19 mouse cellular contexts compared by ENCODE assay signal in the genomic region with DNA sequence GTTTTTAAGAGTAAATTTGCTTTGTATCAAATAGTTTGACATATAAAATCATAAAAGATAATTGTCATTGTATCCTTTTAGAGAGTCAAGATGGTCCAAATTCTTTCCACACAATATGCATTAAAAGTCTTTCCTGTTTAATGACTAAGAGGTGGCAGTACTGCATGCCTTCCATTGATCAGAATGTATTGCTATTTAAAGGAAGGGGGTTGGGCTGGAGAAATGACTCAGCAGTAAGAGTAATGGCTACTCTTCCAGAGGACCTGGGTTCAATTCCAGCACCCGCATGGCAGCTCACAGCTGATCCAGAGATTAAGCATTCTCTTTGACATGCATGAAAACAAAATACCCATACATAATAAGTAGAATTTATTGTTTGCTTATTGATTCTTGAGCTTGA.
"Had no signal": no experiment of that assay in that cellular context is flagged by ENCODE, and none has a peak within 500 bp of the region (broad histone marks: within the 10 kb centered on the region; RNA-seq: fewer than 3 reads in every experiment).

No protein-coding gene starts in this region.

- H3K4me3 ChIP-seq: lung, embryonic 15.5 days; midbrain, embryonic 10.5 days; midbrain, embryonic 13.5 days; midbrain, embryonic 15.5 days; myocyte; neural tube, embryonic 13.5 days; neural tube, embryonic 15.5 days had no signal

- H3K4me2 ChIP-seq: lung, embryonic 15.5 days; midbrain, embryonic 13.5 days; midbrain, embryonic 15.5 days; neural tube, embryonic 13.5 days; neural tube, embryonic 15.5 days had no signal

- H3K36me3 ChIP-seq: midbrain, embryonic 15.5 days had no signal

- H3K4me1 ChIP-seq: lung, embryonic 15.5 days; midbrain, embryonic 10.5 days; midbrain, embryonic 13.5 days; midbrain, embryonic 15.5 days; neural tube, embryonic 13.5 days; neural tube, embryonic 15.5 days had no signal

- H3K27me3 ChIP-seq: lung, embryonic 15.5 days; midbrain, embryonic 13.5 days; midbrain, embryonic 15.5 days; neural tube, embryonic 13.5 days; neural tube, embryonic 15.5 days had no signal

- H3K27ac ChIP-seq: liver, embryonic 14.5 days; lung, embryonic 15.5 days; midbrain, embryonic 10.5 days; midbrain, embryonic 13.5 days; midbrain, embryonic 15.5 days; neural tube, embryonic 13.5 days; neural tube, embryonic 15.5 days had no signal

- DNase-seq: lung, adult 2 months; lung, postnatal 14 days; lung, postnatal 4 days; retina, postnatal 1 day; right cerebral cortex, adult 18-20 months; right cerebral cortex, postnatal 25 days; right cerebral cortex, postnatal 4 days; spleen, adult 18-20 months; thymus, adult 2 months; thymus, postnatal 25 days; thymus, postnatal 4 days had no signal

- H3K9ac ChIP-seq: liver, embryonic 14.5 days; lung, embryonic 15.5 days; midbrain, embryonic 13.5 days; midbrain, embryonic 15.5 days; neural tube, embryonic 13.5 days; neural tube, embryonic 15.5 days had no signal

- H3K9me3 ChIP-seq: lung, embryonic 15.5 days; midbrain, embryonic 10.5 days; midbrain, embryonic 13.5 days; midbrain, embryonic 15.5 days; neural tube, embryonic 13.5 days; neural tube, embryonic 15.5 days had no signal
